In genomic region chr11:6484244-6484959, GRCm38 (mm10) we compare ENCODE assay signal across 18 mouse cellular contexts. TPM values are rescaled to one million over a fixed set of nuclear protein-coding genes. Genes with fewer than 3 reads are reported as not detected.
DNase-seq lines count a peak whose midpoint lies in the region.
"Had no signal": no experiment of that assay in that cellular context is flagged by ENCODE, and none has a peak within 500 bp of the region (broad histone marks: within the 10 kb centered on the region; RNA-seq: fewer than 3 reads in every experiment).

No protein-coding gene starts in this region.

- no peaks in the 10 kb centered on the region for H3K9me3 ChIP-seq in heart, embryonic 10.5 days
- H3K9me3 ChIP-seq: embryonic facial prominence, embryonic 10.5 days; midbrain, embryonic 12.5 days; neural tube, embryonic 13.5 days had no signal

- peak overlapping the region; percentile 38; the same call in 1 of the 2 replicates for H3K27ac ChIP-seq in heart, embryonic 10.5 days
- peak overlapping the region; percentile 35 for H3K27ac ChIP-seq in brown adipose tissue, adult 24 weeks (replicated peaks; ENCODE audit: low read depth, low read length)
- H3K27ac ChIP-seq: embryonic facial prominence, embryonic 10.5 days; kidney, postnatal 0 days; midbrain, embryonic 12.5 days; neural tube, embryonic 13.5 days had no signal

- no peak overlapping the region for H3K4me3 ChIP-seq in heart, embryonic 10.5 days
- no peak overlapping the region for H3K4me3 ChIP-seq in brown adipose tissue, adult 24 weeks (ENCODE audit: insufficient read depth, low read depth, low read length)
- H3K4me3 ChIP-seq: embryonic facial prominence, embryonic 10.5 days; midbrain, embryonic 12.5 days; neural tube, embryonic 13.5 days had no signal

- H3K36me3 ChIP-seq in heart, embryonic 10.5 days: no peaks in the 10 kb centered on the region
- H3K36me3 ChIP-seq: embryonic facial prominence, embryonic 10.5 days; midbrain, embryonic 12.5 days; neural tube, embryonic 13.5 days had no signal

- intact Hi-C loops in heart, postnatal 10 days (cut with DNase I): no loop called here
- intact Hi-C loops in left cerebral cortex, postnatal 36 days (cut with DNase I): no loop called here

- no peaks in the 10 kb centered on the region for H3K27me3 ChIP-seq in heart, embryonic 10.5 days (ENCODE audit: insufficient read depth, poor library complexity, severe bottlenecking)

- DNase-seq in heart, embryonic 10.5 days (ENCODE audit: low spot score): no peak
- no peak for DNase-seq in heart, postnatal 10 days
- peak; percentile 39 to 41 for DNase-seq in B cell, adult 2 months
- DNase-seq in heart, postnatal 4 days: peak; percentile 27
- no peak for DNase-seq in left cerebral cortex, postnatal 36 days (ENCODE audit: low spot score in 2 of 2)
- DNase-seq in spleen, postnatal 4 days (ENCODE audit: low spot score in 2 of 2): no peak
- DNase-seq: adrenal gland, postnatal 10 days; cerebellum, adult 11 months; kidney, adult 11 months; layer of hippocampus, postnatal 36 days; left cerebral cortex, postnatal 4 days; liver; right cerebral cortex, adult 18-20 months had no signal

- 59% methylated on average over 3 of the region's 3 CpGs for WGBS in heart, embryonic 10.5 days

- H3K4me1 ChIP-seq in heart, embryonic 10.5 days: peaks cover 21% of the 10 kb centered on the region
- peaks cover 15% of the 10 kb centered on the region for H3K4me1 ChIP-seq in brown adipose tissue, adult 24 weeks (ENCODE audit: control insufficient read depth, insufficient read depth, insufficient read length, low read length)
- H3K4me1 ChIP-seq: midbrain, embryonic 12.5 days; neural tube, embryonic 13.5 days had no signal

RNA-seq across cellular contexts. Expression of gene Purb, which starts 8.7 kb away (rescaled TPM):
- 21.0 and 24.4 TPM in 2 replicates for polyA plus RNA-seq in heart, embryonic 10.5 days (2016; fragmentation: Nextera tagmentation; extraction: Ambion mirVana)
- 10 to 100 TPM; 70.5 to 74.0 TPM for total RNA-seq in heart, postnatal 10 days (2021)
- 25.2 and 39.9 TPM in 2 replicates for polyA plus RNA-seq in brown adipose tissue, adult 24 weeks (2012; ENCODE audit: insufficient read depth, insufficient read length, missing spikeins)
- total RNA-seq in heart, postnatal 4 days (2021): 10 to 100 TPM; 81.8 to 84.6 TPM
- total RNA-seq in left cerebral cortex, postnatal 36 days (2021): 100 to 1,000 TPM; 283 to 295 TPM

RNA-seq across cellular contexts. Expression of gene Myo1g, which starts 36.4 kb away (rescaled TPM):
- 0.69 and 1.6 TPM in 2 replicates for polyA plus RNA-seq in heart, embryonic 10.5 days (2016; fragmentation: Nextera tagmentation; extraction: Ambion mirVana)
- 1 to 10 TPM; 1.4 to 1.6 TPM for total RNA-seq in heart, postnatal 10 days (2021)
- 0.71 and 2.9 TPM in 2 replicates for polyA plus RNA-seq in brown adipose tissue, adult 24 weeks (2012; ENCODE audit: insufficient read depth, insufficient read length, missing spikeins)
- total RNA-seq in heart, postnatal 4 days (2021): 1 to 10 TPM; 1.2 to 1.4 TPM
- 1 to 10 TPM in 1 of 2 experiments, under 1 TPM in 1; 0.57 to 1.3 TPM for total RNA-seq in left cerebral cortex, postnatal 36 days (2021)

RNA-seq across cellular contexts. Expression of gene H2afv, which starts 40.2 kb away (rescaled TPM):
- polyA plus RNA-seq in heart, embryonic 10.5 days (2016; fragmentation: Nextera tagmentation; extraction: Ambion mirVana): 303 and 415 TPM in 2 replicates
- total RNA-seq in heart, postnatal 10 days (2021): 10 to 100 TPM; 73.1 to 82.9 TPM
- polyA plus RNA-seq in brown adipose tissue, adult 24 weeks (2012; ENCODE audit: insufficient read depth, insufficient read length, missing spikeins): 54.3 and 66.3 TPM in 2 replicates
- total RNA-seq in heart, postnatal 4 days (2021): 100 to 1,000 TPM; 125 to 126 TPM
- total RNA-seq in left cerebral cortex, postnatal 36 days (2021): 10 to 100 TPM; 41.4 to 43.4 TPM

Comparison
In these comparisons a context has a peak if more than half of its experiments do, and no peak if none do; other contexts are left out.
1. DNase-seq: peak in B cell, adult 2 months (2 of 2) and heart, postnatal 4 days (single experiment); none in heart, embryonic 10.5 days (single experiment), heart, postnatal 10 days (0 of 2), left cerebral cortex, postnatal 36 days (0 of 2) and spleen, postnatal 4 days (0 of 2).